Mouse (Mus musculus) liver, embryonic 16.5 days (tissue): ENCODE data around the gene Rasgrp4. TPM values are rescaled to one million over a fixed set of nuclear protein-coding genes. Genes with fewer than 3 reads are reported as not detected.

Experiments used
- ATAC-seq: fragments of 200-750 bp; cut with Nextera tagmentation; 2 replicates; pipeline ENCODE4 v1.8.0; 2017; ENCODE audit warnings: low read depth, mild to moderate bottlenecking, moderate number of reproducible peaks, moderate library complexity
- H3K27ac ChIP-seq: fragments of 300-500 bp; sonication (generic); 2 replicates; pipeline ENCODE4 v1.5.1; 2014; ENCODE audit warnings: mild to moderate bottlenecking, low read length
- H3K27me3 ChIP-seq: fragments of 300-500 bp; sonication (generic); 2 replicates; pipeline ENCODE4 v1.6.1; 2014; ENCODE audit warnings: low read depth, low read length, mixed read lengths; ENCODE audit not compliant: control insufficient read depth, insufficient read depth
- H3K36me3 ChIP-seq: fragments of 300-500 bp; sonication (generic); 2 replicates; pipeline ENCODE4 v1.6.1; 2014; ENCODE audit warnings: mild to moderate bottlenecking; ENCODE audit not compliant: control insufficient read depth, insufficient read depth
- H3K4me1 ChIP-seq: fragments of 300-500 bp; sonication (generic); 2 replicates; pipeline ENCODE4 v1.6.1; 2014; ENCODE audit warnings: low read depth, low read length, mixed read lengths; ENCODE audit not compliant: control insufficient read depth
- H3K4me2 ChIP-seq: fragments of 300-500 bp; sonication (generic); 2 replicates; pipeline ENCODE4 v1.6.1; 2014; ENCODE audit warnings: low read depth, low read length, mixed read lengths
- H3K4me3 ChIP-seq: fragments of 300-500 bp; sonication (generic); 2 replicates; pipeline ENCODE4 v1.5.1; 2014; ENCODE audit warnings: low read depth, mild to moderate bottlenecking, low read length
- H3K9ac ChIP-seq: fragments of 300-500 bp; sonication (generic); 2 replicates; pipeline ENCODE4 v1.6.1; 2014; ENCODE audit warnings: low read depth, low read length
- H3K9me3 ChIP-seq: fragments of 300-500 bp; sonication (generic); replicated peaks from 2 replicates; pipeline ENCODE4 v1.6.1; 2016; ENCODE audit warnings: low read length; ENCODE audit not compliant: control insufficient read depth
- WGBS: fragments of 180-500 bp; shearing (Covaris S2); extraction: QIAGEN DNeasy Blood & Tissue Kit; methylation state at CpG from one replicate; pipeline ENCODE4 v1.1.7; 2014; ENCODE audit not compliant: insufficient replicate concordance; 5-methylcytosine and 5-hydroxymethylcytosine counted together
- polyA plus RNA-seq: library from polyadenylated mRNA; unstranded; fragments of >200 nt; fragmentation: Nextera tagmentation; extraction: Ambion mirVana; gene quantifications from 2 replicates; pipeline ENCODE4 v1.2.1, GENCODE M21; 2015

The Rasgrp4 gene
- 1.2 and 1.4 TPM in 2 replicates for polyA plus RNA-seq

DNA sequence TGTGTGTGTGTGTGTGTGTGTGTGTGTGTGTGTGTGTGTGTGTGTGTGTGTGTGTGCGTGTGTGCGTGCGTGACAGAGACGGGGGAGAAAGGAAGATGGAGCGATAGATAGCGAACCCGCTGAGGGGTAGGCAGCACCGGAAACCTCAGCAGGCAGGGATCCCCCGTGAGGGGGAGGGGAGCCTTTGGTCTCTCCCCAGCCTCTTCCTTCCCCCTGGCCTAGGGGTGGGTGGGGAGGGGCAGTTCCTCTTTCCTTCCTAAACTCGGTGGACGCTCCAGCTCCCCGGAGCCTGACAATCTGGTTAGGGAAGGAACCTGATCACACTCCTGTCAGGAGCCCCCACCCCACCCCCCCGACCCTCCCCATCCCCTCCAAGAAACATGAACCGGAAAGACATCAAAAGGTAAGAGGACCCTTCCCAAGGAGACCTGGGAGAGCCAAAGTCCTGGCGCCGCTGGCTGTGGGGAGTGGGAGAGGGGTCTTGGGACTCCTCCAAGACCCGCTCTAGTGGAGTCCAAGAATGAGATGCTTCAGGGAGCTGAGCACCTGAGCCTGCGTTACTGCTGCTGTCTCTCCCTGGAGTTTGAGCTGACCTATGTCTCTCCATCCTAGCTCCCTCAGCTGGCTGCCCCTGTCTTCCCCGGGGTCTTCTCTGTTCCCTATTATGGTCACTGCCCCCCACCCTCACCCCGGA lies at the start of gene Rasgrp4:
Gene Rasgrp4 (plus strand): TSS at position 159 of the 694 bp plus-strand sequence.
- WGBS: 0% methylated on average over 16 of the region's 20 CpGs
- H3K27me3 ChIP-seq: peaks cover 3% of the 10 kb centered on the region; the same call in 1 of the 2 replicates
- H3K4me2 ChIP-seq: peak within 1 kb of the TSS; percentile 10; the same call in 1 of the 2 replicates
- H3K4me3 ChIP-seq: peak within 1 kb of the TSS; percentile 41
- peak; percentile 16; the same call in 1 of the 2 replicates for ATAC-seq
- no peaks in the 10 kb centered on the region for H3K36me3 ChIP-seq
- no peak within 1 kb of the TSS for H3K9ac ChIP-seq
- no peaks in the 10 kb centered on the region for H3K9me3 ChIP-seq
- no peak within 1 kb of the TSS for H3K27ac ChIP-seq
- no peaks in the 10 kb centered on the region for H3K4me1 ChIP-seq

DNA sequence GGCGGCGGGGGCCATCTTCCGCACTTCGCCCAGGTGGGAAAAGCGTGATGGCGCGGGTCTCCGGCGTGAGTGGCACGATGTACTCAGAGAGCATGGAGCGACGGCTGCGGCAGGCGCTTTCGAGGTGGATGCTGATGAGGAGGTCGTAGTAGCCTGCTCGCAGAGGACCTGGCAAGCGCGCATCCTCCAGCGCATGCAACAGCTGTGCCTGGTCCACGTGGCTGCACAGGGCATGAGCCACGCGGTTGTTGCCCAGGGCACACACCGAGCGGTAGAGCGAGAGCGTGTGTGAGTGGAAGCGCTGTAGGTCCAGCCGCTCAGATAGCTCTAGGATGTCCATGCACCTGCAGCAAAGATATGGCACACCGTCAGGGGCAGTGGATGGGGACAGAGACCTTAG lies 48.7 kb upstream of the Rasgrp4 start:
- 82% methylated on average over 30 of the region's 30 CpGs for WGBS
- Histone ChIP-seq H3K9ac (no peak overlapping the region), H3K27ac (no peak overlapping the region), H3K4me3 (no peak overlapping the region), H3K9me3 (no peaks in the 10 kb centered on the region), H3K27me3 (no peaks in the 10 kb centered on the region), H3K36me3 (no peaks in the 10 kb centered on the region), H3K4me2 (no peak overlapping the region), H3K4me1 (no peaks in the 10 kb centered on the region)
- ATAC-seq: no peak

- H3K4me3 ChIP-seq: no peak overlapping the region
- no peaks in the 10 kb centered on the region for H3K27me3 ChIP-seq
- no peaks in the 10 kb centered on the region for H3K9me3 ChIP-seq
- no peak overlapping the region for H3K27ac ChIP-seq
- H3K4me1 ChIP-seq: no peaks in the 10 kb centered on the region
- H3K9ac ChIP-seq: no peak overlapping the region
- no peak overlapping the region for H3K4me2 ChIP-seq
- H3K36me3 ChIP-seq: no peaks in the 10 kb centered on the region
- WGBS: 79% methylated on average over 10 of the region's 10 CpGs
- no peak for ATAC-seq
Measured at GRCm38 (mm10) chr7:29086902-29087301, 47.7 kb upstream of the Rasgrp4 start.

DNA sequence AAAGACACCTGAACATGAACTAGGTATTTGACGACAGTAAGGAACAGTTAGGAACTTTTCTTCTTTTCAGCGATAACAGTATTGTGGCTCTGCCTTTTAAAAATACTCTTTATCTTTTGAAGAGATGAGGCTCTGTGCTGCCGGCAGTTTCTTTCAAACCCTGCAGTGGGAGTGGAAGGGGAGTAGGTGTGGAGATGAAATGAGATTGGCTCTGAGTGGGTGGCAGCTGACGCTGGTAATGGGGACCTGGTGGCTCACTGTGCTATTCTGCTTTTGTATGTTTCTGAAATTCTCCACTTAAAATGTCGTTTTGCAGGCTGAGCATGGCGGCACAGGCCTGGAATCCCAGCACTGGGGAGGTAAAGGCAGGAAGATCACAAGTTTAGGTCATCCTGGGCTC lies 45.8 kb upstream of the Rasgrp4 start:
- WGBS: 56% methylated on average over 6 of the region's 6 CpGs
- Histone ChIP-seq H3K4me3 (no peak overlapping the region), H3K4me2 (no peak overlapping the region)

DNA sequence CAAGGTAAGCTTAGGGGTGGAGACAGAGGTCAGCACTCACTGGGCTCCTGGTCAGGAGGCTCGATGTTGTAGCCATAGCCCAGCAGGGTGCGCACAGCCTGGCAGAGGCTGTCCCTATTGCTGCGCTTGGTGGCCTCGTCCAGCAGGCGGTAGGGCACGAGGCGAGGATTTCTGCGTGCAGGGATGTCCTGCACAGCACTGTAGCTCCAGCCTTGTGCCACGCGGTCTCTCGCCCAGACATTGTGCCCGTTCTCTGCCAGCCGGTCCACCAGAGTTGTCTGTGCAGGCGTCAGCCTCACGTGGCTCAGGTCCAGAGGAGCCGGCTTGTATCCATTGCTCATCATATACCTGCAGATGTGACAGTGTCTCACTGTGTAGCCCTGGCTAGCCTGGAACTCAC lies 37.5 kb upstream of the Rasgrp4 start:
- WGBS: 74% methylated on average over 16 of the region's 16 CpGs
- H3K9ac ChIP-seq: no peak overlapping the region
- H3K4me3 ChIP-seq: no peak overlapping the region
- no peak for ATAC-seq
- no peaks in the 10 kb centered on the region for H3K9me3 ChIP-seq
- H3K4me1 ChIP-seq: no peaks in the 10 kb centered on the region
- H3K27me3 ChIP-seq: no peaks in the 10 kb centered on the region
- no peak overlapping the region for H3K4me2 ChIP-seq
- no peaks in the 10 kb centered on the region for H3K36me3 ChIP-seq
- no peak overlapping the region for H3K27ac ChIP-seq

More for the DNA sequence above, 45.8 kb upstream of the Rasgrp4 start:
- Histone ChIP-seq H3K27ac (no peak overlapping the region), H3K27me3 (no peaks in the 10 kb centered on the region), H3K36me3 (no peaks in the 10 kb centered on the region), H3K9ac (no peak overlapping the region), H3K4me1 (no peaks in the 10 kb centered on the region), H3K9me3 (no peaks in the 10 kb centered on the region)
- no peak for ATAC-seq

GRCm38 (mm10) chr7:29101286-29102017 lies 33.2 kb upstream of the Rasgrp4 start:
- 69% methylated on average over 12 of the region's 12 CpGs for WGBS
- no peaks in the 10 kb centered on the region for H3K36me3 ChIP-seq
- H3K27ac ChIP-seq: no peak overlapping the region
- H3K9me3 ChIP-seq: no peaks in the 10 kb centered on the region
- no peak overlapping the region for H3K9ac ChIP-seq
- no peaks in the 10 kb centered on the region for H3K27me3 ChIP-seq
- no peaks in the 10 kb centered on the region for H3K4me1 ChIP-seq
- ATAC-seq: no peak
- no peak overlapping the region for H3K4me3 ChIP-seq
- no peak overlapping the region for H3K4me2 ChIP-seq

GRCm38 (mm10) chr7:29108992-29109955 lies 25.4 kb upstream of the Rasgrp4 start:
- no peak overlapping the region for H3K9ac ChIP-seq
- 39% methylated on average over 38 of the region's 38 CpGs for WGBS

GRCm38 (mm10) chr7:29118142-29118851 lies 16.4 kb upstream of the Rasgrp4 start:
- no peaks in the 10 kb centered on the region for H3K4me1 ChIP-seq
- WGBS: 30% methylated on average over 18 of the region's 18 CpGs

More at GRCm38 (mm10) chr7:29108992-29109955, 25.4 kb upstream of the Rasgrp4 start:
- ATAC-seq: no peak
- no peak overlapping the region for H3K4me2 ChIP-seq
- H3K36me3 ChIP-seq: no peaks in the 10 kb centered on the region
- no peak overlapping the region for H3K4me3 ChIP-seq
- no peaks in the 10 kb centered on the region for H3K27me3 ChIP-seq
- no peaks in the 10 kb centered on the region for H3K4me1 ChIP-seq
- H3K27ac ChIP-seq: no peak overlapping the region
- no peaks in the 10 kb centered on the region for H3K9me3 ChIP-seq

More at GRCm38 (mm10) chr7:29118142-29118851, 16.4 kb upstream of the Rasgrp4 start:
- no peaks in the 10 kb centered on the region for H3K36me3 ChIP-seq
- no peaks in the 10 kb centered on the region for H3K9me3 ChIP-seq
- H3K4me2 ChIP-seq: no peak overlapping the region
- no peak overlapping the region for H3K9ac ChIP-seq
- no peaks in the 10 kb centered on the region for H3K27me3 ChIP-seq
- no peak overlapping the region for H3K27ac ChIP-seq
- ATAC-seq: no peak
- H3K4me3 ChIP-seq: no peak overlapping the region
